Mouse (Mus musculus) spleen, adult 10 weeks (tissue): ENCODE results near the gene Luzp2. TPM values are rescaled to one million over a fixed set of nuclear protein-coding genes. Genes with fewer than 3 reads are reported as not detected.

Source experiments
- polyA plus RNA-seq: library from polyadenylated mRNA; stranded (reverse); fragments of 350-450 nt; fragmentation: Illumina TruSeq; extraction: RNeasy Lipid Tissue Mini Kit (QIAGEN cat#74804); gene quantifications from one replicate; pipeline ENCODE4 v1.2.3, GENCODE M21; 2015; ENCODE audit warnings: low replicate concordance; ENCODE audit not compliant: insufficient read depth

Gene Luzp2
- not detected for polyA plus RNA-seq

GRCm38 (mm10) chr7:54835372-54835851, at the start of gene Luzp2:
TSS of gene Luzp2 (plus strand) at chr7:54835498.

